Mouse (Mus musculus) left cerebral cortex, postnatal 25 days (tissue): ENCODE results near the gene Sept3. TPM values are rescaled to one million over a fixed set of nuclear protein-coding genes. Genes with fewer than 3 reads are reported as not detected.

Source experiments
- DNase-seq, 2 experiments: peaks; one replicate each; pipeline ENCODE4 v3.0.0; 2022; ENCODE audit warnings: low spot score in 2 of 2, mixed read lengths in 1 of 2
- intact Hi-C: fragments of 180-260 bp; cut with DNase I; formaldehyde crosslinking; loops from one replicate; pipeline ENCODE4 v1.15.1; 2025
- total RNA-seq, 2 experiments: library from RNA; stranded (reverse); gene quantifications; 2 replicates each; pipeline ENCODE4 v1.2.3; 2021

Sept3 gene
- total RNA-seq, 2 experiments from 2014 or later = 436 to 478 TPM

DNA sequence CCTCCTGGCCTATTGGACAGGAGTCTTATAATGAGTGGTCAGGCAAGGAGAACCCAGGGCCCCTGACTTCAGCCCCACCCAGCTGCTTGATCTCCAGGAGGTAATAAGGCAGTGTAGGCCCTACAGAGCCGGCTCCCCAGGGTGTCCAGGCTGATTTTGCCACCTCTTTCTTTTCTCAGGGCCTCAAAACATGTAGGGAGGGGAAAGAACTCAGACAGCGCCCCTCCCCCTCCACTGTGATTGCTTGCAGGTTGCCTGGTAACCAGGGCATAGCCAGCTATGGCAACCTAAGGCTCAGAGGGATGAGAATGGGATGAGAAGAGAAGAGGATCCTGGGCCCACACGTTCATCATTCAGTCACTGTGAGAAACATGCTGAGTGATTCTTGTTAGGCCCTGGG is 6.5 kb upstream of the Sept3 start:
- peak; percentile 46 to 51 for DNase-seq
- intact Hi-C loops = no loop called here

DNA sequence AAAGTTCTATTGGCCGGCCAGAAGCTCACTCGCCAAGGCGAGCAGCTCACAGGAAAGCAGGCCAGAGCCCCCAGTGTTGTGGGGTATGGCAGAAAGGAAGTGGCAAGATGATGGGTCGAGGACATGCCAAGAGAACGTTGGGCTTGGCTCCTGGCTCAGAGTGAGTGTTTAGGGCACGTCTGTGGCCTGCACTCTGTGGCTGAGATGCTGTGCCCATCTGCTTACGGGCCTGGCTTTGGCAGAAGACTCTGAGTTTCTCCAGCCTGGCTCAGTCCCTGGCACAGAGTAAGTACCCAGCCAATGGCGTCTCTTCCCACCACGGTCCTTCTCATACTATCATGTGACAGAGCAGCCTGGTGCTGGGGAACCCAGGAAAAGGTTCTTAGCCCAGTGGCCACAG is 5.9 kb upstream of the Sept3 start:
- intact Hi-C loops = no loop called here
- no peak for DNase-seq

DNA sequence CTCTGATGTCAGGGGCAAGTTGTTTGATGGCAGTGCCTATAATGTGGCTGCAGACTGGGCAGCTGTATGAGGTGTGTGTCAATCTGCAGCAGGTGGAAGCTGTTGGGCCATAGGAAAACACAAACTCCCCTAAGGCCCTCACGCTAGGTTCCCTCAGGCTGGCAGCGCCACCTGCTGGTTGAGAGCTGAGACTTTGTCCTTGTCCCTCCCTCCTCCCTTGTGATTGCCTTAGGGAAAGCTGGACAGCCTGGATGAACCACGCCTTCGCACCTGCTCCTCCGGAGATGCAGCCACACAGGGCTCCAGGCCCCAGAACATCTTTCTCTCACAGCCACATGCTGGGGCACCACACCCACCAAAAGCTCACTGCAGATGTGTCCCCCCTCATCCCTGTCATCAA is 3.5 kb upstream of the Sept3 start:
- peak; percentile 72 to 73 for DNase-seq
- intact Hi-C loops = loop anchor here (10.0 kb wide), 1 partner anchor 1244 kb away; the partner anchor contains the start of gene Ttll1

DNA sequence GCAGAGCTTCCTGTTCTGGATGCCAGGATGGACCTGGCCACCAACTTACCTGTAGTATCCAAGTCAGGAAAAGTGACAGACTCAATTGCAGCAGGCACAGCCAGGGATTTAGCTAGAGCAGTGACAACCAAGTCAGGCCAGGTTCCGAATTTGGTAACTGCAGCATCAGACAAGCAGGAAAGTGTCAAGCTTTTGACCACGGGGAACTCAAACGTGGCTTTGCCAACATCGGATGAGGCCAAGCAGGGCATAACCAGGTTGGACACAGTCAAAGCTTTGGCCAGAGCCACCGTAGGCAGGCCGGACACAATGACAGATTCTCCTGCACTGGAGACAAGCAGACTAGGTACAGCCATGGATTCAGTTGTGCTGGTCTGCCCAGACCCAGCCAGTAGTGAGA is 2.4 kb upstream of the Sept3 start:
- DNase-seq = no peak

DNA sequence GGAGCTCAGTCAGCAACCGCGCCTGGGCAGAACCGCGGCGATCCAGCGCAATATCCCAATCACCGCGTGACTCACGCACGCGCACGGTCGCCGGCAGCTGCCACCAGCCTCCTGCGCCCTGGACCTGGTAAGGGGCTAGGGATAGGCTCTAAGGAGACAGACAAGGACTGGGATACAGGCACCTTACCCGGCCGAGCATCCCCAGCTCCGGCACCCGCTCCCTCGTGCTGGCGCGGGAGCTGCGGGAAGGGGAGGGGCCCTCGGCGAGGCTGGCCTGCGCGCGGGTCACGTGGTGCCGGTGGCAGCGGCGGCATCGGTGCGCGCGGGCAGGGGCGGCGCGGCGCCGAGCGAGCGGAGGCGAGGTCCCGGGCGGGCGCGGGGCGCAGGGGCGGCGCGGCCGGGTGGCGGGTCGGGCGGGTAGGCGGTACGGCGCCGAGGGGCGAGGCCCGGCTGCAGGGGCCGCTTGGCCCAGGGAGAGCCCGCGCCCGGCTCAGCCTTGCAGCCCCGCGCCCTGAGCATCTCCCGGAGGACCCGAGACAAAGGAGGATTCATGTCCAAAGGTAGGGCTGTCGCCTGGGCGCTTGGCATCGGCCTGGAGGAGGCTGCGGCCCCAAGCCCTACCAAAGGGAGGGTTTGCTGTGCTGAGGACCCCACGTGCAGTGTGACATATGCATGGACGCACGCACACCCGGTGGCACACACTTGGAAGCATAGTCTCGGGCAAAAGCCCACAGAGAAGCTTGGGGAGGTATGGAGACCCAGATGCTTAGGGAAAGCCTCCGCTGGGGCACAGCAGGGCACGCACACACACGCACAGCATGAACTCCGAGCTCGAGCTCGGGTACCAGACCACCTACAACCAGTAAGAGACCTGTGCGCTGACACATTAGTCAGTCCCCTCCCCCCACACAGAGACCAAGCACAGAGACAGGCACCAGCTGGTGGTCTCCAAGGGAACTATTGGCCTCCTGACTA is 521 bp downstream of the Sept3 start:
- intact Hi-C loops = loop anchor here (5.0 to 10.0 kb wide), 2 partner anchors 62 to 1240 kb away; partner anchors contain the start of genes Naga, Pheta2, Smdt1 and Ttll1
- peak; percentile 81 to 83 for DNase-seq

More for the DNA sequence above, 2.4 kb upstream of the Sept3 start:
- intact Hi-C loops = loop anchor here (10.0 kb wide), 1 partner anchor 1243 kb away; the partner anchor contains the start of gene Ttll1

DNA sequence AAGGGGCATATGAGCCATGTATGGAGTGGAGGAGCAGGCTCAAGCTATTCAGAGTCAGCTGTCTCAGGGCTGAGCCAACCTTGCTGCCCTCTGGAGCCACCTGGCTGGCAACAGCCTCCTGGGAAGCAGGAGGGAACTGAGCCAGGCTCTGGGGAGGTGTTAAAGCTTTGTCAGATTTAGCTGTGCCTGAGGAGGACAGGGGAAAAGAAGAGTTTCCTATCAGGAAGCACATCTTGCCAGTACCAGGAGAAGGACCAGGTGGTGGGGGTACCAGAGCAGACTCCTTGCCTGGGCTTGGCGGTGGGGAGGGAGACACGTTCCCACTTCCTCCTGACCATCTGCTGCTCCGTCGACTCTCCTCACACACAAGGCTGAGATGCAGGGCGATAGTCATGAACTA is 2.9 kb downstream of the Sept3 start:
- peak; percentile 55 to 86 for DNase-seq
- intact Hi-C loops = loop anchor here (5.0 to 10.0 kb wide), 2 partner anchors 60 to 1237 kb away; partner anchors contain the start of genes Naga, Pheta2, Smdt1 and Ttll1

DNA sequence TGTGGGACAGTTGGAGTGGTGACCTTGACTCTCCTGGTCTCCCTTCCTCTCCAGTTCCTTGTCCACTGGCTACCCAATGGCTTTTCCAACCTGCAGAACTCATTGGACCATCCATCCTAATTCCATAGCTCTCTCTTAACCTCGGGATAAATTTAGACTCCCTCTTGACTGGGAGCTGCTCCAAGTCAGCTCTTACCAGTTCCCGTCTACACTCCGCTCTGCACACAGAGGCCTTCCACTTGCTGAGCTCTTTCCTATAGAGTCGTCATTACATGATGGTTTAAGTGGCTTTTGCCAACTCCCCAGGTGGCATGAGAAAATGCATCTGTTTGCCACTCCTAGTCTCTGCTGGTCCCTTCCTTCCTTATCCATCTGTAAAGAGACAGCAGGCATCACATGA is 5.9 kb downstream of the Sept3 start:
- DNase-seq = no peak
- intact Hi-C loops = no loop called here

DNA sequence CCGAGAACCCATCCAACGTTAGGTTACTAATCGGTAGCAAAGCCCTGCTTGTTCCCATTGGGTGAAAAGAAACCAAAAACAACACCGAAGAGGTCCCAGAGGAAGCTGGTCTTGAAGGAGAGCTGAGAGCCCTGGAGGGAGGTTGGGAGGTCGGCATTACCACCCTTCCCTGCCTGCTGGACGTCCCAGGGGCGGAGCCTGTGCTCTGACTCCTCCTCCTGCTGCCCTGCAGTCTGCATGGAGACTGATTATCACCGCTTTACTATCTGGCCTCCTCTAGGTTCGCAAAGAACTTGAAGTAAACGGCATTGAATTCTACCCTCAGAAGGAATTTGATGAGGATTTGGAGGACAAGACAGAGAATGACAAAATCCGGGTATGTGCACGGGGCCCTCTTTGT is 11.5 kb downstream of the Sept3 start:
- intact Hi-C loops = no loop called here

DNA sequence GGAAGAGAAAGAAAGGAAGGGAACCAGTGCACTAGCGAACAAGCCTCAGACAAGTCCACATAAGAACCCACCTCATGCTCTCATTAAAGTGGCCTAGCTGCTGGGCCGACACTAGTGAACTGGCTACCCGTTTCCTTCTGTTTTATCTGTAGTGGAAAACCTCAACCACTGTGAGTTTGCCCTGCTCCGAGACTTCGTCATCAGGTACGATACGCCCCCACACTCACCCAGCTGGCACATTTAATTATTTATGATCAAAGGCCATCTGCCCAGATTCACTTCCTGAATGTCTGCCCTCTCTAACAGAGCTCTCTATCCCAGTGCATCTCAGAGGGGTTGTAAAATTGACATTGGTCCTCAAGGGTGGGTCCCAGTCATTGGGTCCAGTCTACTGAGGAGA is 15.6 kb downstream of the Sept3 start:
- intact Hi-C loops = loop anchor here (10.0 kb wide), 1 partner anchor 125 kb away; no protein-coding TSS in a partner anchor

More for the DNA sequence above, 11.5 kb downstream of the Sept3 start:
- no peak for DNase-seq

DNA sequence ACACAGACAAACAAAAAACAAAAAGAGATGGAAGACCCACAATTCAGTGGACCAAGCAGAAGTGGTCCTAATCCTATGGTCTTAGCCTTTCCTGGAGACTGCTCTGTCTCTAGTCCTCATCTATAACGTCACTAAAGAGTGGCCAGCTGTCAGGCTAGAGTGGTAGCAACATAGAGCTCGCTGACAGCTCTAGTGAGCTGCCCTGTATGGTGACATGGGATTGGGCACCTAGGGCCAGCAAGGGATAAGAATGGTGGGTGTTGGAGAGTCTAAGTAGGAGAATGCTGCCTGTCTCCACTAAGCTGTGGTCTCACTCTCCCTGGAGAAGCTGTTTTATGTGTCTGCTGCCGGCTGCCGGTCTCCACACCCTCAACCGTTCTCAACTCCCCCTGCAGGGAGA is 18.2 kb downstream of the Sept3 start:
- no peak for DNase-seq
- intact Hi-C loops = loop anchor here (10.0 kb wide), 1 partner anchor 122 kb away; no protein-coding TSS in a partner anchor

More for the DNA sequence above, 15.6 kb downstream of the Sept3 start:
- DNase-seq = no peak

DNA sequence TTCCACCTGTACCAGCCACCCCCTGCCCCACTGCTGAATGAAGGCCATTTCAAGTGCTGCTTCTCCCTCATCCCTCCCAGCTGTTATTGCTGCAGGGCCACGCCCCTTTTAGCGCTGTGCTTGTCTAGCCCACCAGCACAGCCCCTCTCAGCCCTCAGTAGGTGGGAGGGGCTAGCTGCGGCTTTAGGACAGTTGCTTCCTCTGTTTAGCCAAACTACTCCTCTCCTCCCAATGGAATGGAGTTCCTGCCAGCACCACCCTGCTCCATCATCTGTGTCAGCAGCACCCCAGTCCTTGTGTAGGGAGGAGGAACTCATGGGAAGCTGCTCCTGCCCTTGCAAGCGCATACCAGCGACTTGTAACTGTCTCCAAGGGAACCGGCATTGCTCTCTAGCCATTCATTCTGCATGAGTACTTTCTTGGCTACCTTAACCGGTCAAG is 18.6 kb downstream of the Sept3 start:
- intact Hi-C loops = loop anchor here (10.0 kb wide), 1 partner anchor 122 kb away; no protein-coding TSS in a partner anchor

DNA sequence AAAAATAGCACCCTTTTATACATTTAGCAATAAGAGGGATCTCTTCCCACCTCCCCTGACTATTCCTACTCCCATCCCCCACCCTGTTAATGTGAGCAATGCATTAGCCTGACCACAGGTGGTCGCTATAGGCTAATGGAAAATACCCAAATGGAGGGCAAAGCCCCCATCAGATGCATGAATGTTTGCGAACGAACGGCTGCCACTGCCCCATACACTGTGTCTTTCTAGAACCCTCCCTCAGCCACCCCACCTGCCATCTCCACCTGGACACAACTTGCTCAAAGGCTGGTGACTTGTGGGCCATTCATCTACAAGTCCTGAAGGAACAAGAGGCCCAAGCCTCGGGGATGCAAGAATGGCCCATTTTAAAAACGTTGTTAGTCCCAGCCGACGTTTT is 19.4 kb downstream of the Sept3 start:
- intact Hi-C loops = loop anchor here (10.0 kb wide), 1 partner anchor 121 kb away; no protein-coding TSS in a partner anchor
- no peak for DNase-seq

More for the DNA sequence above, 18.6 kb downstream of the Sept3 start:
- no peak for DNase-seq

DNA sequence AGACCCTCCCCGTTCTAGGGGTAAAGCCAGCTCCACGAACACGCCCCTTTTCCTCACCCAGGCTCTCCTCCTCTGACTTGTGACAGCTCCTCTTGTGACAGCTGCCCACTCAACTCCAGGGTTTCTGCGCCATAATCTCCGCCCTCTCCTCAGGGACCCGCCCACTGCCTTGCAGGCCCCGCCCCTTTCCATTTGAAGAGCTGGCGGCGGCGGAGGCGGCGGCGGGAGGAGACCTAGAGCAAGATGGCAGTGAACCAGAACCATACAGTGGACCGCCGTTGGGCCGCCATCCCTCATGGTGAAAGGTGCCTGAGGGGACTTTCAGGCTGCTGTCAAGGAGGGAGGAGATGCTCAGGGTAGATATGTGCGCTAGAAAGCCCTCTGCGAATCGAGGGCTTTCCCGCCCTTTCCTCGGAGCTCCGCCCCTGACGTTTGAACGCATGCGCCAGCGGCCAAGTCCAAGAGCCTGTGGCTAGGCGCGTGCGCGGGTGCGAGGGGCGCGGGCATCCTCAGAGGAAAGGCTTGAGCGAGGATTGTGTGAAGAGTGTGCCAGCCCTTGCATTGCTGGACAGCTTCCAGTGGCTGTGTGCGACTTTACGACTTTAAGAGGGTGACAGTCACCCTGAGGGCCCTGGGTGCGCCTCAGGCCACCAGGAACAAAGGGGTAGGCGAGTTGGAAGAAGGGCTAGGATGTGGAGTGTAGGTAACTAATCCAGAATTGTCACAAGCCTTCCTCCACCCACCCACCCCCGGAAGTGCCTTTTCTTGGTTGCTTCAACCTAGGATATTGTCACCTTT is 24.3 kb downstream of the Sept3 start, which contains the start of gene Wbp2nl:
Gene Wbp2nl (plus strand): TSS at position 191 of the 798 bp plus-strand sequence.
- DNase-seq = no peak
- intact Hi-C loops = loop anchor here (10.0 kb wide), 1 partner anchor 116 kb away; no protein-coding TSS in a partner anchor

DNA sequence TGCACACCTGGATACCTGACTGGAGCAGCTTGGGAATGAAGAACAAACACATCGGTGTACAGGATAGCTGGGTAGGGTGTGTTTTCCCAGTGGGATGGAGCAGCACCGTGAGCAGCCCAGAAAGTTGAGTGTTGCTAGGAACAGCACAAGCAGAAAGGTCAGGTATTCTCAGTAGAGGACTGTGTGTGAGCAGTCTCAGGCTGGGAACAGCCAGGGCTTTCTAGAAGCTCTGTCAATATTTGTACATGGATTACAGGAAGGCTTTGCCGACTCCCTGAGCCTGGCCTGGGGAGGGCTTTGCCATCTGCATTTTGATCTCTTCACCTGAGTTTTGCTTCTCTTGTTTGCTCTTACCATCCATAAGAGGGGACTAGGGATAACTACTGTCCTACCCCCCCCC is 32.4 kb downstream of the Sept3 start:
- intact Hi-C loops = no loop called here
- no peak for DNase-seq

DNA sequence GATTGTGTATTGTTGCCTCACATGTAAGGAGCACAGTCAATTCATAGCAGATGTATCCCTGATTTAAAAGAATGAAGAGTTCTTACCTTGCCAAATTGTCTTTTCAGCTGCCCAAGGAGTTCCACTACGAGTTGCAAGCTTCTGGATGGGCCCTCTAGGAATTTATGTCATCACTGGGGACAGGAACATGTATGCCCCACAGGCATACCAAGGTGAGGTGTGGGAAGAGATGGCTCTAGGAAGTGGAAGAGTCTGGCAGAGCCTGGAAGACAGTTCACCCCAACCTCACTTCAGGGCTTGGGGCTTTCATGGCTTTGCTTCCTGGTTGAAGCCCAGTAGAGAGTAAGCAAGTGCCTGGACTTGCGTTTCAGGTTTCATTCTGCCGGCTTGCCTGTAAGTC is 33.7 kb downstream of the Sept3 start:
- intact Hi-C loops = no loop called here
- DNase-seq = no peak

DNA sequence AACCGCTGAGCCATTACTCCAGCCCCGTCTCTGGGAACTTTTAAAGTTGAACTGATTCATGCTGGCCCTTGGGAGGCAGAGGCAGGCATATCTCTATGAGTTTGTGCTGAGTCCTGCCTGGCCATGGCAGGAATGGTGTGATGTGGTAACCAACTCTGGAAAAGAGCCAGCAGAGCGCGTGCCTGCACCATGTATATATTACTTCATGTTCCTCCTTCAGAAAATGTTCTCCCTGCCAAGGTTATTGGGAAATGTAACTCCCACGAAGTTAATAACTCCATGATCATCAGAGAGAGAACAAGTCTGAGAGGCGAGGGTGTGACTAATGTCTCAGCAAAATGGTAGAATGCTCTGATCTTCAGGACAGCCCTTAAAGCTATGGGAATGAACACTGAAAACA is 43.1 kb downstream of the Sept3 start:
- DNase-seq = no peak
- intact Hi-C loops = no loop called here

DNA sequence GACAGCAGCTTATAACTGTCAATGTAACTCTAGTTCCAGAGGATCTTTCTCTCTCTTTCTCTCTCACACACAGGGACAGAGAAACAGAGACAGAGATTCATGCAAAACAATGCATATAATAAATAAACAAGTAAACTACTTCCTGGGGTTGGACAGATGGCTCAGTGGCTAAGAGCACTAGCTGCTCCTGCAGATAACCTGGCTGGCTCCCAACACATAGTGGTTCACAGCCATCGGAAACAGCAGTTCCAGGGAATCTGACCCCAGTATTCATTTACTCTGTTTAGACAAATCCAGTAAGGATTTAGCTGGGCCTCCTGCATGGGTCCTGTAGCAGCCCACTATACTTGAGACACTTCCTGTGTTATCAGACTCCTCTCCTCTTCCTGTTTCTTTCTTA is 44.9 kb downstream of the Sept3 start:
- intact Hi-C loops = no loop called here
- DNase-seq = no peak

DNA sequence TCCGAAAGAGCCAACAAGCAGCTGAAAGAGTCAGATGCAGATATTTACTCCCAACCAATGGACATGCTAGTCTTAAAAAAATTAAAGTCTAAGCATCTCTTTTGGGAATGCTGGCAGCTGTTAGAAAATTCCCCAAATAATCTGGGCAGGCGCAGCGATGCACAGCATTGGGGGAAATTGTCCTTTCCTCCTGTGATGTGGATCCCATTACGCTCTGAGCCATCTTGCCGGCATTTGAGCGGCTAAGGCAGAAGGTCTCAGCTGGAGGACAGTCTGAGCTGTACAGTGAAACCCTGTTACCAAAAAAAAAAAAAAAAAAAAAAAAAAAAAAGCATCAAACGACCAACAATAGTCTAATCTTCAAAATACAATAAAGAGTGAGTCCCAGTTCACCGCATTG is 47.5 kb downstream of the Sept3 start:
- intact Hi-C loops = no loop called here
- no peak for DNase-seq

DNA sequence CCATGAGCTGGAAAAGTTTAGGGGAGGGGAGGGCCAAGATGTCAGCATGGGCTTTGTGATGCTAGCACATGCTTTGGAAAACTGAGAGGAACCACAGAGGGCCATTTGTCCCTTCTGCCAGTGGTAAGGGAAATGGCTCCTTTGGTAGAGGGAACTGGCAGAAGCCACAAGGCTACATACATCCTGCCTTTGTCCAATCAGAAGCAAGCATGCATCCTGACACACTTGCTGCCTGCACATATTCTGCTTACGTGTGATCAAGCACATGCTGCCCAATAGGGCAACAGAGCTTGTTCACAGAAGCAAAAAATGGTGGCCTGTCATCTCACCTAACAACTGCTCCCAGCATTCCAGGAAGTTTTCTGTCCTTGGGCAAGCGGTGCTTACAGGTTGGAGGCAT is 50.7 kb downstream of the Sept3 start:
- intact Hi-C loops = no loop called here
- no peak for DNase-seq

DNA sequence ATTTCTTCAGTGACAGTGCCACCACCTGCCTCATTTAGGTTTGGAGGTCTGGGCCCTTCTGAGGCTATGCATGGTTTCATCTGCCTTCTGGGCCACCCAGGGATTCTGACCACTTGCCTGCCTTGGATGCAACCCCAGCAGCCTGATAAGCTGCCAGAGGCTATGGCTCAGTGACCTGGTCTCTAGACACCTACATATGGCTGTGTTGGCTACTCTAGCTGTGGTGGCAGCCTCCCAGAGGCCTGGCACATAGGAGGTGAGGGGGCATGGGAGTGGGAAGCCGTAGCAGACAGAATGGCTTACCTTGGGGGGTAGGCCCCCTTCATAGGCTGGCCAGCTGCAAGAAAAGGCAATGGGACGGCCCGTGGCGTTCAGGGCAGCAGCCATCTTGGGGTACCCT is 60.5 kb downstream of the Sept3 start:
- DNase-seq = no peak
- intact Hi-C loops = loop anchor here (5.0 kb wide), 1 partner anchor 58 kb away; no protein-coding TSS in a partner anchor
